Mouse (Mus musculus): ENCODE results near the gene Jsrp1.
A peak's percentile ranks its signal among the peaks of the same experiment; 100 is the strongest.
"Not testable (repeated sequence)": the region's sequence is repeated elsewhere in the genome, so short reads cannot be mapped to it uniquely, and the experiment has no call there.

Jsrp1 gene

DNA sequence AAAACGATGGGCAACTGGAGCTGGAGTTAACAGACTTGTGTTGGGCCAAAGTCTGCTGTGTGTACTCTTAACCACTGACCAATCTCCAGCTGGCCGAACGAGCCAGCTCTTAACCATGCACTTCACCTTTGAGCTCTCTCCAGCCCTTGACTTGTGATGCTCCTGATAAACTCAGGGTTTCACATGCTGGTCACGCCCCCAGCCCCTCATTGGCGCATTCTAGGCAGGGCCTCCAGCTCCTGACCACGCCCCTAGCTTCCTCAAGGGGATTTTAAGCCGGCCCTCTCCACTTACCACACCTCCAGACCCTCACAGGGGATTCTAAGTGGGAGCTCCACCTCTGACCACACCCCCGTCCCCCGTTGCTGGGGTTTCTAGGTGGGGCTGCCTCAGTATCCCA is 17.8 kb upstream of the Jsrp1 start:
- DNase-seq: peak; percentile 93

- no peak for DNase-seq
These were observed 16.3 kb upstream of the Jsrp1 start for GRCm38 (mm10) chr10:80829359-80830278.

- not testable (repeated sequence) for DNase-seq
These were observed 15.3 kb upstream of the Jsrp1 start for GRCm38 (mm10) chr10:80828587-80828986.

DNA sequence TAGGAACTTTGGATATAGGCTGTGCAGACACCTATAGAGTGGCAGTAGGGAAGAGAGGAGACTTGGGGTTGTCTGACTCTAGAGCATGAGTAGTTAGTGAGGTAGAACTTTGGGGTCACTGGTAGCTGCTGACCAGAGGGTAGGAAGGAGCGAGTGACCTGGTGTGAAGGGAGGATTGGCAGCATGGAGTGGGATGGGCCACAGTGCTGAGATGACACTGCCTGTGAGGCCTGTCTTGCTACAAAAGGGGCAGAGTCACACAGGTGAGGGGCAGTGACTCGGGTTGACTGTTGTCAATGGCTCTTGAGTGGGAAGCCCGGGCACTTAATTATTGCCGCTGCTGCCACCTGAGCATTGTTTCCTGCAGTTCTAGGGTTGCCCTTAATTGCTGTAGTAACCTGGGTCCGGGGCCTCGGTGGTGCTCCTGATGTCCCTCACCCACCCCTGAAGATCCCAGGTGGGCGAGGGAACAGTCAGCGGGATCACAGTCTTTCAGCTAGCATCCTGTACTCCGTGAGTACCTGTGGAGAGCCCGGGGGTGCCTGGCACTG is 14.6 kb upstream of the Jsrp1 start:
- DNase-seq: no peak

DNA sequence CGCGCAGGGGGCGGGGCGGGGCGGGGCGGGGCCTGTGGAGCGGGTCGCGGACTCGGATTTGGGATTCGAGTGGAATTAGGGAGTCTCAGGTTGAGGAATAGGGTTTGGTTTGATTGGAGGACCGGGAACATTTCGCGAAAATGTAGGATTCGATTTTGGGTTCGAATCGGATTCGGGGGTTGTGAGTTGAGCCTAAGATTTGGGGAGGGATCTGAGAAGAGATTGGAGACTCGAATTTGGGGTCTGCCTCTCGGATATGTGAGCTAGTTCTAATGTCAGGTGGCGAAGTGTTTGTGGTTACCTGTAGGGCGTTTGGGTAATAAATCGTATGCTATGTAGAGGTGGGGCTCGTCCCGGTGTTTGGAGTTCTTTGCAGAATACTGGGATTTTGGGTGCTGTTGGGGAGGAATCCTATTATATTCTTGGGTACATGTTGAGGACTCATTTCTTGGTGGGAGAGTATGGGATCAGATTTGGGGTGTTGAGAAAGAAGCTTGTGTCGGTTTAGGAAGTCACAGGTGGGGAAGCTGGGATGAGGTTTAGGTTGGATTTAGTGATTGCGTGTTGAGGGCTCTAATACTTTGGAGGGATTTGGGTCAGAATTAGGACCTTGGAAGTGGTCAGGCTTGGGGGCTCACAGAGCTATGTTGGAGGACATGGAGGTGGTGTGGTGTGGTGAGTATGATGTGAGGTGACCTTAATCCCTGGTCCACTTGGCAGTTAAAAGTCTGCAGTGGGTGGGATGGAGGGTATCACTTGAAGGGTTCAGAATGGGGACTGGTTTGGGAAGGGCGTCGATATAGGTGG is 14.0 kb upstream of the Jsrp1 start:
- DNase-seq: no peak

GRCm38 (mm10) chr10:80826151-80827062 is 13.1 kb upstream of the Jsrp1 start, which contains the start of gene Oaz1:
TSS of gene Oaz1 (plus strand) at chr10:80826656.
- peak; percentile 100 for DNase-seq

- no peak for DNase-seq
These were observed 11.5 kb upstream of the Jsrp1 start for GRCm38 (mm10) chr10:80824827-80825226.

DNA sequence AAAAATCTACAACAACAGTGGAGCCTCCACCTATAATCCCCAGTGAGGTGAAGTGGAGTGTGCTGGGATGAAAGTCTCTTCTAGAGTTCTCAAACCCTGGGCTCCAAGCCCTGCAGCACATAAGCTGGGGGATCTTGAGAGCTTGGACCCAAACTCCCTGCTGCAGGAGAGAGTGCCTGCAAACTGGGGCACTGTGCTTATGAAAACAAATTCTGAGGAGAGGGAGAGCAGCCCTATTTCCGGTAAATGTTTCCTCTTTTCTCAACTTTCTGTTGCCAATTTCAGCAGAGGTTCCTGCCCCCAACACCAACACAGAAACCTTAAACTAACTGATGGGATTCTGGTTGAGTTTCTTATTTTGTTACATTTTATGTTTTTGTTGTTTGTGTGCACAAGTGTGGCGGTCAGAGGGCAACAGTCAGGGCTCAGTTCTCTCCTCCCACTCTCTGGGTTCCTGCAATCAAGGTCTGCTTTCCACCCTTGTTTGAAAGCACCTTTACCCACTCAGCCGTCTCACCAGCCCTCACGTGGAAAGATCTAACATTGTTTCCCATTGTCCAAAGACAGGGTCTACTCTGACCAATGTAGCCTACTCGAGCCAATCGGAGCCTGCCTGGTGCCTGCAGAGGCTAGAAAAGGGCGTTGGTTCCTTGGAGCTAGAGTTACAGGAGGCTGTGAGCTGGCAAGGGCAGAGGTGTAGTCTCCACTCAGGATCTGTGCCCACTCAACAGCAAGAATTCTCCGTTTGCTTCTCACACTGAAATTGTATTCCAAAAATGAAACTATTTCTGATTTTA is 10.7 kb upstream of the Jsrp1 start:
- DNase-seq: peak; percentile 41

DNA sequence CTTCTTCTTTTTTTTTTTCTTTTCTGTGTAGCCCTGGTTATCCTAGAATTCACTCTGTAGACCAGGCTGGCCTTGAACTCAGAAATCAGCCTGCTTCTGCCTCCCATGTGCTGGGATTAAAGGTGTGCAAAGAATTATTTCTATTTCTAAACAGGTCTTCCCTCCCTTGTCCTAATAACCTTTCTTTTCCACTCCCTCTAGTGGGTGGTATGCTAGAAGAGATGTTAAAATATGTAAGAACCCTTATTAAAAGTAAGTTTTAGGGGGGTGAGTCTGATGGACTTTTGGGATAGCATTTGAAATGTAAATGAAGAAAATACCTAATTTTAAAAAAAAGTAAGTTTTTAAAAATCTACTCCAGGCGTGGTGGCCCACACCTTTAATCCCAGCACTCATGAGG is 10.0 kb upstream of the Jsrp1 start:
- DNase-seq: no peak

DNA sequence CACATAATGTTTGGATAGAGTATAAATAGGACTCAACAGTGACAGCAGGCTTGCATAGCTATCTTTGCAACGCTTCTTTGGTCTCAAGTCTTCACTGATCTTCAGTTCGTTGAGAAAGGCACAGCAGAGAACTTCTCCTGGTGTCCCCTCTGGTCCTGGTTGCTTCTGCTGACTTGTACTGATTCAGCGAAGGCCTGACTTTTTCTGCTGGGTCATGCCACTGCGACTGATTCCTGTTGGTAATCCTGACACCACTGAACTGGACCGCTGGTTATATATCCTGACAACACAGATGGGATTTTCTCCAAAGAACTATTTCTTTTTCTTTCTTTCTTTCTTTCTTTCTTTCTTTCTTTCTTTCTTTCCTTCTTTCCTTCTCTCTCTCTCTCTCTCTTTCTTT is 9.2 kb upstream of the Jsrp1 start:
- no peak for DNase-seq

- DNase-seq: peak; percentile 52
These were observed 8.7 kb upstream of the Jsrp1 start for GRCm38 (mm10) chr10:80821991-80822390.

DNA sequence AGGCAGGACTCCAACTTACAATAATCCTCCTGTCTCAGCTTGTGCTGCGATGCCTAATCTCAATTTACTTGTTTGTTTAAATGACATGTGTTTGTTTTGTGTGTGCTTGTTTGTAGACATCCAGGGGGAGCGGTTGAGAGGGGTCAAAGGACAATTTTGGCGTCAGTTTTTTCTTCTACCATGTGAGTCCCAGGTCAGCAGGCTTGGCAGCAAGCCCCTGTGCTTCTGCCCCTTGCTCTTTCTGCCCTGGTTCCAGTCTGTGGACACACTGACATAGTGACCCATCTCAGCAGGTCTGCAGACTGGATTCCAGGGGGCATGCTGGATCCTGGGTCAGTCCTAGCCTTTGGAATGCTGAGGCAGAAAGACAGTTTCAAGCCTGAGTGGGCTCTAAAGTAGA is 6.1 kb upstream of the Jsrp1 start:
- DNase-seq: peak; percentile 87

DNA sequence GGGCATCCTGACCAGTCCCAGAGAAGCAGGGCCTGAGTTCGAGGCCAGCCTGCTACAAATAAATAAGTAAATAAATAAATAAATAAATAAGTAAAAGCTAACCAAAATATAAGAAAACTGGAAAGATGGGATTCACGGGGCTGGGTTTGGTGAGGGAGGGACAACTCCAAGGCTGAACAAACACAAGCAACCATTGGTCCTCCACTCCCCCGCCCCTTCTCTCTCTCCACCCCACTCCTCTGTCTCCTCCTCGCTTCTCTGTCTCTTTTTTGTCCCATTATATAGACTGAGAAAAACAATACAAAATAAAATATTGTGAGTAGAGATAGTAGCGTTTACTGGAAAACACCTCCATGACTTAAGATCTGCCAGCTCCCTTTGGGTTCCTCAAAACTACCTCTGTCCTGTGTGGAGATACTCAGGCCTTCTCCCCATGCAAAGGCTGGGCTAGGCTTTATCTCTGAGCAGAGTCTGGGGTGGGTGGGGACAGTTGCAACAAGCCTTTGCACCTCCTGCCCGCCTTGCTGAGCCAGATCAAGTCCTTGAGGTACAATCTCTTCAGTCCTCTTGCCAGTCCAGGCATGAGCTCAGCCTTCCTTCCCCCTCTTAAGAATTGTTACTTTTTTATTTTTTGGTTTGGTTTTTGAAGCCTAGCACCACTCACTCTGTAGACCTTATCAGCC is 5.4 kb upstream of the Jsrp1 start:
- DNase-seq: no peak

- DNase-seq: not testable (repeated sequence)
These were observed 4.7 kb upstream of the Jsrp1 start for GRCm38 (mm10) chr10:80817955-80818354.

GRCm38 (mm10) chr10:80817164-80817563 is 3.9 kb upstream of the Jsrp1 start:
- DNase-seq: no peak

DNA sequence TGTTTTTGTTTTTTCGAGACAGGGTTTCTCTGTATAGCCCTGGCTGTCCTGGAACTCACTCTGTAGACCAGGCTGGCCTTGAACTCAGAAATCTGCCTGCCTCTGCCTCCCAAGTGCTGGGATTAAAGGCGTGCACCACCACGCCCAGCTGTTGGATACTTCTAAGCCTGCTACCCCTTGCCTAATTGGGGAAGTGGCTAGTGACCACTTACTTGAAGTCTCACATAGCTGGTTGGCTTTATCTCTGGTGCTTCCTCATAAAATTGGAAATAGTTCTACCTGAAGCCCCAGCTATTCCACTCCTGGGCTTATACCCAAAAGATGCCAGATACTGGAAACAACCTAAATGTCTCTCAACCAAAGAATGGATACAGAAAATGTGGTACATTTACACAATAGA is 3.0 kb upstream of the Jsrp1 start:
- not testable (repeated sequence) for DNase-seq

- no peak for DNase-seq
These were observed 1.5 kb upstream of the Jsrp1 start for GRCm38 (mm10) chr10:80814800-80815199.

DNA sequence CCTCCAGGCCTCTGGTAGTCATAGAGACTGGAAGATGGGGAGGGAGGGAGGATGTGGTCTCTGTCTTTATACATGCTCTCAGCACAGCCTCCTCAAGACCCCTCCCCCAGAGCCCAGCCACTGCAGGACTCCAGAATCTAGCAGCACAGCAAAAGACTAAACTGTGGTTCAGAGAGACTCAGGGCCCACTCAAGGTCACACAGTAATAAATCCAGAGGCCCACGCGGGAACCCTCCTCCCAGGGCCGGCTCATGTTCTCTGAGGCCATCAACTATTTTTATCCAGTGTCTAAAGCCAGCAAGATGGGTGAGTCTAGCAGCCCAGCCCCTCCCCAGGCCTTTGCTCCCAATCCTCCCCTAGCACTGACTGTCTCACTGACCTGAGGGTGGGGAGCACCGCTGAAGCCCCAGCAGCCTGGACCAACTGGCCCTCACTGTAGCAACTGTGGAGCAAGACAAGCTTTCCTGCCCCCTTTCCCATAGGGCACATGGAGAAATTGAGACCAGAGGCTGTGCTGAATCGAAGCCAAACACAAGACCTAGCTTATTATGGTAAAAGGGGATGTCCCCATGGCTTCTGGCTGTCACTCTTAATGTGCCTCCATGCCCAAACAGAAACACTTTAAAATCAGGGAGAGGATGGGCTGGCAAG is 782 bp downstream of the Jsrp1 start:
- no peak for DNase-seq

- DNase-seq: no peak
These were observed 3.2 kb downstream of the Jsrp1 start for GRCm38 (mm10) chr10:80810084-80810483.

DNA sequence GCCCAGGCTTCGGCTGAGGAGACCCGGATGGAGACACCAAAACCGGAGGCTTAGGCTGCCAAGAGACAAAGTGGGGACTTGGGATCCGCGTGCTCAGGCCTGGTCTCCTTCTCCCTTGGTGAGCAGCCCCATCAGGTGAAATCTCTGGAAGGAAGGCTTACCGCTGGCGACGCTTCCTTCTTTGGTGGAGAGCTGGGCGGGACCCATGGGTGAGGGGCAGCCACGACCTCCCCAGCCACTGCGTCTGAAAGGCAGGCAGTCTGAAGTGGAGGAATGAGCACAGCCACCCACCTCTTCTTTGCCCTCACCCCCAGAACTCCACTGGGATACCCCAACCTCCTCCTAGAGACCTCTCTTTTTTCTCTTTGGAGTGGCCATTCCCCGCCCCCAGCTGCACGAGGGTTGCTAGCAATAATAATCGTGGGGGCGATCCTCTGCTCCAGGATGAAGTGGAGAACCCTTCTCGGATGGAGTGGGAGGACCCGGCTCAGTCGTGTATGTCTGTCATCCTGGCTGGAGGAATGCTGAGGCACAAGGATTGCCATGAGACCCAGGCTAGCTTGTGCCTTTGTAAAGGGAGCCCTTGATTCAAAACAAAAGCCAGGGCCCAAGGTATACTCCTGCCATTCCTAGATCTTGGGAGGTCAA is 4.2 kb downstream of the Jsrp1 start:
- no peak for DNase-seq
